Mouse (Mus musculus): ENCODE results near the gene Accsl.

DNA sequence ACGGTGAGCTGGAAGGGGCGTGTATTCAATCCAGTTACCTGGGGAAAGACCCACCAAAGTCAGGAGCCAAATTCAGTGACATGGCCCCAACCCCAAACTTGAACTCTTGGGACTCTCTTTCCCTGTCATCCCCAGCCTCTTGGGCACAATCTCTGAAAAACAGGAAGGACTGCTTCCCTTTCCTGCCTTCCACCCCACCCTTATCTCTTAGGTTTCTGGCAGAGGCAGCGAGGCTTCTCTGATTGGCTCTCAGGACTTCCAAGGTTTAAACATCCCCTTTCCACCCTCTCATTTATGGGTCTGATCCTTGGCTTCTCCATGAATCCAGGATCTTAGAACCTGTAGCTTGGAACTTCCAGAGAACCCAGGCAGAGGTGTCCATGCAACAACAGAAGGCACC, 27.6 kb downstream of the Accsl start:
- TF ChIP-seq CTCF (IDR thresholded peaks at IDR 0.05; ENCODE audit: low read depth) (no peak), EP300 (IDR thresholded peaks at IDR 0.05; ENCODE audit: low read depth) (no peak)

All from heart, postnatal 0 days (tissue).